Mouse (Mus musculus) gastrocnemius, postnatal 4 days (tissue): ENCODE data around the gene Gck. TPM values are rescaled to one million over a fixed set of nuclear protein-coding genes. Genes with fewer than 3 reads are reported as not detected.
"Not testable (repeated sequence)": the region's sequence is repeated elsewhere in the genome, so short reads cannot be mapped to it uniquely, and the experiment has no call there.

ENCODE experiments used
- DNase-seq, 2 experiments: peaks; one replicate each; pipeline ENCODE4 v3.0.0; 2021 to 2022; ENCODE audit warnings: low spot score in 2 of 2, mixed read lengths in 2 of 2
- total RNA-seq, 2 experiments: library from RNA; stranded (reverse); gene quantifications; 2 replicates each; pipeline ENCODE4 v1.2.3; 2021

Gene Gck
- total RNA-seq, 2 experiments from 2014 or later: not detected

DNA sequence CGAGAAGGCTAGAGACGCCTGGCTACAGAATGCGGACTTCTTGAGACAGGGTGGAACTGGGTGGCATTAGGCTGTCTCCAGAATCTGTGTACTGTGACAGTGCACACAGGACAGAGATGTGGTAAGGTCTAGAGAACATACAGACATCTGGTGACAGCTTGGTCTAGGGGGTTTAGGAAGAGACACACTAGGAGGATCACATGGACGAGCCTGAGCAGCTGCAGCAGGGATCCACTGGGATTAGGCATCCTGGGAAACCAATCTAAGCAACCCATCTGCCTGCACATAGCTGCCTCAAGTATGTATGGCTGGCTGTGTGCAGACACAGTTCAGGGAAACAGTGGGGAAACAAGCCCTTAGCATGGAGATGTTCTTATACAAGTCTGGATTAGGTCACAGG lies 35.9 kb downstream of the Gck start:
- no peak for DNase-seq

DNA sequence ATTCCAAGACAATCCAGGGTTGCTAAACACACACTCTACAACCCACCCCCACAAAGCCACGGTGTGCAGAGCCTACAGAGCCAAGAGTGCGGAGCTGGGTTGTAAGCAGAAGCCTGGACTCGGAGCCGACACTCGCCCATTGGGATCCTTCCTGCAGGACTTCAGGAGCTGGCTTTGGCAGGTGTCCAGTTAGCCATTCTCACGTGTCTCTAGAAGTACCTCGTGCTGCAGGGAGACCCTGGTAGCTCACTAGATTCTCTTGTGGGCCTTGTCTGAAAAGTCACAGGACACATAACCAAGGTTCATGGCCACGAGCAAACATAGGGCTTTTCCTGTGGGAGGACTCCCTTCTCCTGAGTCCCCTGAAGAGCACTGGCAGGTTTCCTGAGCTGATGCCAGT lies 36.6 kb downstream of the Gck start:
- DNase-seq: no peak

DNA sequence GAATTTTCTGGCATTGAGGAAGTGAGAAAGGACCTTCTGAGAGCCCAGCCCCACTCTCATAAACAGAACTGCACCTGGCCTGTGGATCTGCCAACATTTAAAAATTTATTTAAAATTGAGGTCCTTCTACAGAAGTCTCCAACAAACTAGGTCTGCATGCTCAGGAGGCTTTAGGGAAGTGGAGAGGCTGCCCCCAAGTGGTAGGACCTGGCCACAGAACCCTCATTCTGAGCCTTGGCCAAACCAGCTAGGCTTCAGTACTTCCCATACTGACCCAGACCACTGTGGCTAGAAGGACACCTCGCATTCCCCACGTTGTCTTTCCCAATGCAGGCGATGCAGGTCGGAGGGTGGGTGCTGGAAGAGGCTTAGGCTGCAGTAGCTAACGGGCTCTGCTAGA lies 37.2 kb downstream of the Gck start:
- peak in 1 of 2 experiments; percentile 61 for DNase-seq

DNA sequence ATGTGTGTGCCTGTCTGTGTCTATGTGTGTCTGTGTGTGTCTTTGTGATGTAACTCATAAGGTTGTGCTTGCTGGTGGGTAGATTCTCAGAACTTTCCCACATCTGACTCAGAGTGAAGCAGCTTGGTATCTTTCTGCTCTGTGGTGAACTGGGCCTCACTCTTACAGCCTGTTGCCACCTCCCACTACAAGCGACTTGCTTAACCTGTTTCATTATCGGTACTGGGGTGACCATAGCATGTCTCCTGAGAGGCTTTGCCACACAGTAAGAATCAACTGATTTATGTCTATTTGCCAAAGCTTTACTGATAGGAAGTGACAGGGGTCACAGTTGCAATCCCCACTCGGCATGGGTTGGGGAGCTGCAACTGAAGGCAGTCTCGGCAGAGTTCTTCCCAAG lies 41.2 kb downstream of the Gck start:
- no peak for DNase-seq

DNA sequence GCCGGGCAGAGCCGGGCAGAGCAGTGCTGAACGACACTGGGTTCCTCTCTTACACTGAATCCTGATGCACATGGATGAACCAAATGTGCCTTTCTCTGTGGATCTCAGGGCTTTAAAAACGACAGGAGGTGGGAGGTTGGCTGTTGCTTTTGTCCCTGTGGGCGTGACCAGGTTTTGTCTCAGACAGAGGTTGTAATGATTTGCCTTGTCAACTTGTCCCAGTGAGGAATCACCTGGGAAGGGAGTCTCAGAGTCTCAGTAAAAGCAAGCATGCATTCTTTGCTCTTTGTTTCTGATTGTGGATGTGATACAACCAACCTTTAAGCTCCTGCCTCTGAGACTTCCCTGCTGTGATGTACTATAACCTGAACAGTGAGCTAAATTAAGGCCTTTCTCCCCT lies 42.8 kb downstream of the Gck start:
- DNase-seq: no peak

DNA sequence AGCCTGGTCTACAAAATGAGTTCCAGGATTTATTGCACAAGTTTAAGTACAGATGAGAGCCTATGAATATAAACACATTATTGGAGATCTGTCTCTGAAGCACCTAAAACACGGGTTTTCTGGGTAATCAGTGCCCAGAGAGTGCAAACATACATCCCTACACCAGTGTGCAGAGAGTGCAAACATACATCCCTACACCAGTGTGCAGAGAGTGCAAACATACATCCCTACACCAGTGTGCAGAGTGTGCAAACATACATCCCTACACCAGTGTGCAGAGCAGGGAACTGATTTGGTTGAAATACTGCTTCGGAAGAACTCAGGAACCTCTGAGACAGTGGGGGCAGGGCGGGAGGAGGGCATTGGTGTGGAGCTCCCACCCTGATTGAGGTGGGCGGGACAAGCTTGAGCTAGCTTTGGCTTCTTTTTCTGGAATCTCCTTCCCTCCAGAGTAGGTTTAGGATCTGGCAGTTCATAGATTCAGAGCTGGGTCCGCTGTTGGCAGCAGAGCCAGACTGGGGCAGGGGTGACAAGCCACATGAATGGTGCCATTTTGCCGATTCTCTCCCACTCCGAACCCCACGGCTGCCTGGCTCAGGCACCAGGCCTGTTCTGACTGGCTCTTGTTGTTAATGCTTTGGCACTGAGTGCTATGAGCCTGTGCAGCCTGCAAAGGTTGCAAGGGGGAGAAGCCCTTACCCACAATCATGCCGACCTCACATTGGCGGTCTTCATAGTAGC lies 43.9 kb downstream of the Gck start:
- no peak for DNase-seq

DNA sequence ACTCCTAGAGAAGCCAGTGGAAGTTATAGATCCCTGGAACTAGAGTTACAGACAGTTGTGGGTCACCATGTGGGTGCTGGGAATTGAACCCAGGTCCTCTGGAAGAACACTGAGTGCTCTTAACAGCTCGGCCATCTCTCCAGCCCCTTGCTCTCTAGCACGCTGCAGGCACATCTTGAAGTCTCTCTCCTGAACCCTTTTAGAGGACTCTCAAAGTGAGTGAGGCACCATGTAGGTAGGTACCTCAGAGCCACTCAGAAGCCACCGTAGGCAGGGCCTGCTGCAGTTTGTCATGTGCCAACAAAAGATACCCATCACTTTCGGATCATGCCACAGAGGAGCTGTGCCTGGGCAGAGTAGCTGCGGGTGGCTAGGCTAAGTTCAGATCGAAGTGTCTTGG lies 45.0 kb downstream of the Gck start:
- no peak for DNase-seq

DNA sequence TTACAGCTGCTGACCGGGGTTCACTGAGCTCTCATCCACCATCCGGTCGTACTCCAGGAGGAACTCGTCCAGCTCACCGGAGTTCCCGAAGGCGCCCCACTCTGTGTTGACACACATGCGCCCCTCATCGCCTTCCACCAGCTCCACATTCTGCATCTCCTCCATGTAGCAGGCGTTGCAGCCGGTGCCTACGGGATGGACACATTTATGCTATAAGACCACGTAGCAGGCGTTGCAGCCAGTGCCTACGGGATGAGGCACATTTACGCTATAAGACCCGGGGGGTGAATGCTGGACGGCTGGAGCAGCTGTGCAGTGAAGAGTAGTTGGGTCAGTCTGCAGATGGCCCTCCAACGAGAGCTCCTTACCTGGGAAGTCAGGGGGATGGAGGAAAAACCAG lies 45.5 kb downstream of the Gck start:
- no peak for DNase-seq

DNA sequence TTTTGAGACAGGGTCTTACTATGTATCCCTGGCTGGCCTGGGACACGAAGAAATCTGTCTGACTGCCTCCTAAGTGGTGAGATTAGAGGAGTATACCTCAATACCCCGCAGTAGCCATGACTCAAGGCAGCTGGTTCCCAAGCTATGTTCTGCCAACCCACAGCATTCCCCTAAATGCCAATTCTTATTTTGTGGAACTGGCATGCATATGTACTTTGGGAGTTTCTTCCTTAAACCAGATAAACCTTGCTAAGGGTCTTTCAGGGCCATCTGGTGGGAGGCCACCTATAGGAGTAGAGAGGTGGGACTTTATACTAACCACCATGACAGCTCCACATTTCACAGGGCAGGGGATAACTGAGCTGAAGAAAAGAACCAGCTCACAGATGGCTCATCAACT lies 46.0 kb downstream of the Gck start:
- DNase-seq: no peak

DNA sequence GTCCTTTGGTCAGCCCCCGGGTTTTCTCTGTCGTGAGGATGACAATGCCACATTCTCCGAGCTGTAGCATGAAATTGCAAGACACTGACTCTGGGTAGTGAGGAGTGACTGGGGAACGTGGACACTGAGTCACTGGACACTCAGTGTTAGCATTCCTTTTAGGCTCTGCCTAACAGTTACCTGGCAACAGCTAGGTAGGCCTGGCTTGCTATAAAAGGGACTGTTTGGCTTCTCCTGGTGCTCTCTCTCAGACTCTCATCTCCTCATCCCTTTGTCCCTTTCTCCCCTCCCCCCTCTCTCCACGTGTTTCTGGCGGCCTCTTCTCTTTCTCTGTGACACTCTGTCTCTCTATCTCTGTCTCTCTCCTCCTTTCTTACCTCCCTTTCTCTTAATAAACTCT lies 47.5 kb downstream of the Gck start:
- no peak for DNase-seq

DNA sequence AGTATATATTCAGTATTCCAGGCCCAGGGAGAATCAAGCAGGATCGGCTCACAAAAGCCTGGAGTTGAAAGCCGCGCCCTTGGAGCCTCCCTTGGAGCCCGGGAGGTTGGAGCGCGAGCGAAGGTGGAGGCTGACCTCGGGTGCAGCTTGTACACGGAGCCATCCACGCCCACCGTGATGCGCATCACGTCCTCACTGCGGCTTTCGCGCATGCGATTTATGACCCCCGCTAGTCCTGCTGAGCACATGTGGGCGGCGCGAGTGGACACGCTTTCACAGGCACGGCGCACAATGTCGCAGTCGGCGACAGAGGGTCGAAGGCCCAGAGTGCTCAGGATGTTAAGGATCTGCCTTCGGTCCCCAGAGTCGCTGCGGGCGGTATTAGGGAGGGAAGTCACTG lies 47.9 kb downstream of the Gck start:
- DNase-seq: peak in 1 of 2 experiments; percentile 55

DNA sequence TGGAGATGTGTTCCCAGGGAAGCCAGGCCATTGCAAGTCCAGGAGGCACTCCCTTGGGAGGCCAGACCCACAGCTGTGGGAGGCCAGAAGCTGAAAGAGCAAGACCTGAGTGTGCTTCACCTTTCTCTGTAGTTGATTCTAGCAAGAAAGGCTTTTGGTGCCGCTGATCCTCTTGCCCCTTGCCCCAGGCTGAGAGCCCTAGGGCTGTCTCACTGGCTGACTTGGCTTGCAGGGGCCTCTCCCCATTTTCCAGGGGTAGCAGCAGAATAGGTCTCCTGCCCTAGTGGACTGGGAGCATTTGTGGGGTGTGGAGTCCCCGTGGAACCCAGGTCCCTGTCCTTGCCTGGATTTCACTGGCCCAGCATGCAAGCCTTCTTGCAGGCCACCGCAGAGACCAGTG lies 48.6 kb downstream of the Gck start:
- DNase-seq: no peak

DNA sequence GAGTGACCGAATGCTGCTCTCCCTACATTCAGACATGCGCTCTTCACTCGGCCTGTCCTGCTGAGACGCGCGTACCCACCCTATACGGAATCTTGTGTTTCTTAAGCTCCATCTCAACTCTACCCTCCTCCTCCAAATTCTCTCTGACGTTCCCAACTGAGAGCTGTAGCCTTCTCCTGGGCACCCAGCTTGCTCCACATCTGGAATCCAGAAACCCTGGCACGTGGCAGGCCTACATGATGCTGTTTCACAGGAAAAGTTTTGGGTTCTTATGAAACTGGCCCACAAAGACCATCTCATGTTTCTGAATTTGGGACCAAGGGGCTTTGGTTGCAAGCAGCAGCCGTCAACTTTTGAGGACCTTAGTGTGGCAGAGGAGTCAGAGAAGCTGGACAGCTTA lies 50.6 kb downstream of the Gck start:
- DNase-seq: no peak

DNA sequence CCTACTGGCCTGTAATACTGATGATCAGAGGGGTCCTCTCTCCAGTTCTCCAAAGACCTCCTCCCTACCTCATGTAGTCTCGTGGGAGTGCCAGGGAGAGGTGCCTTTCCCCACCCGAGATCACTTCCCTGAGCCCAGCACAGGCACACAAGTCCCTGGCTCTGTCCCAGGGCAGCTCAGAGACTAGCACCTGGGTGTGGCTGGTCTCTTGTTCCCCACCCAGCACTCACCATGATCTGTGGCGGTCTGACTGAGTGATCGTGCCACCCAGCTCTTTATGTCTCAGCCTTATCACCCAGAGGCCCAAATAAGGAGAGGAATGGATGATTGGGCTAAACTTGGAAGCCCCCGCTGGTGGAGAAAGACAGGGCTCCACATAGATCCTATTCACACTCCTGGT lies 51.4 kb downstream of the Gck start, which contains the start of gene Myl7:
Myl7 (minus strand) TSS at position 252 of the 400 bp plus-strand sequence.
- no peak for DNase-seq

DNA sequence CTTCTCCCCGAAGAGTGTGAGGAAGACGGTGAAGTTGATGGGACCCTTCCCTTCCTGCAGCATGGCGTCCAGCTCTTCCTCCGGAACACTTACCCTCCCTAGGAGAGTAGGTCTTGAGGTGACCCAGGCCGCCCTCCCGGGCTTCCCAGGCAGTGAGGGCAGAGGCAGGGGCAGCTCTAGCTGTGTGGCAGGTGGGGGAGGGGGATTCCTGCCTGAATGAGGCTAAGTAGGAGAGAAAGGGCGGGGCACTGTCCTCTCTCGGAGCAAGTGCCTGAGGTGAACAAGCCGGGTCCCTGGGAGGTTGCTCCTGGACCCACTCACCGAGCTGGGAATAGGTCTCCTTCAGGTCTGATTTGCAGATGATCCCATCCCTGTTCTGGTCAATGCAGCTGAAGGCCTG lies 52.0 kb downstream of the Gck start:
- no peak for DNase-seq

DNA sequence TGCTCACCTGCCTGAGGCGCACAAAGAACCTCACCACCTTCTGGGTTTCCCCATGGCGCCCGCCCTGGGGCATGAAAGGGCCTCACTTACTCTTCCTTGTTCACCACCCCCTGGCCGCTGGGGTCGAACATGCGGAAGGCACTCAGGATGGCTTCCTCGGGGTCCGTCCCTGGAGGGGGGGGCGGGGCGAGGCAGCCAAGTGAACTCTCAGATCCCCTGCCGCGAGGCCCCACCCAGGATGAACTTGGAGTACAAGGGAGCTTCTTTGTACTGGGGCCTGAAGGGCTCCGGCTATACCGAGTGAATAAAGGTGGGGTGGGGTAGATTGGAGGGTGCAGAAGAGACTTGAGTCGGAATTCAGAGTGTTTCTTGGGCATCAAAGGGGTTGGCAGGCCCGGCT lies 52.7 kb downstream of the Gck start:
- no peak for DNase-seq

DNA sequence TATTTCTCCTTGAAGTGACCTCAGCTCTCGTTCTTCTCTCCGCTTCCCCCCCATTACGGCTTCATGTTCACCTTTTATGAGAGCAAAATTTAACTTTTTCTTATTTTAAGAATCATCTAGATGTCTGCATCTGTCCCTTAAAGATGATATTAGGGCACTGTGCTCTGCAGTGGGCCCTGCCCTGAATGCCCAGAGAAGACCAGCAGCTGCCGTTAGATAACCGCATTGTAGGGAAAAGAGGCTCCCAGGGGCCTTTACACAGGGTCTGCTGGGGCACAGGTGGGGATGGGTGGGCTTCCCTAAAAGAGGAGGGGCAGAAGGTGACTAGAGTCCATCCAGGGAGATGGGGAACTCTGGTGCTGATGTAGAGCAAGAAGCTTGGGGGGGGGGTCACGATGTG lies 56.1 kb downstream of the Gck start:
- DNase-seq: no peak

DNA sequence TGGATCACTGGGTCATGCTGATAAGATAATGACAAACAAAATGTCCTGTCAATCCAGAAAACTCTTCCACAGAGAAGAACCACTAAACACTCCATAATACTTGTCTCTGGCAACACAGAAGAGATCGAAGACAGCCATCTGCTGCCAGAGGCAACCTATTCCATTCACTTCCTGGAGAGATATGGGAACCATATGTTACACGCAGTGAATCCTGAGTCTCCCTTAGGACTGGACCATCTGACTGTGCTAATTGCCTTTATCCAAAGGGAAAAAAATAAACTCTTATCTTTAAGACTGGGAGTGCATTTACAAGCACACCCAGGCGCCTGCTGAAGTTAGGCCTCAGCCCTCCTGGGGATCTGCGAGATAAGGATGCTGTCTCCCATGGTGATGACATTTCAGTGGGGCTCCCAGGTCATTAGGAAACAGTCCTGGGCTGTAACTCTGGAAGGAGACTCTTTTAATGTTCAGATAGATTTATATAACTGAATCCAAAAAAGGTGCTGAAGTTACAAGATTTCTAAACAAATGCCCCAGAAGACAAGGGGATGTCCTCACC lies 57.0 kb downstream of the Gck start:
- DNase-seq: no peak

DNA sequence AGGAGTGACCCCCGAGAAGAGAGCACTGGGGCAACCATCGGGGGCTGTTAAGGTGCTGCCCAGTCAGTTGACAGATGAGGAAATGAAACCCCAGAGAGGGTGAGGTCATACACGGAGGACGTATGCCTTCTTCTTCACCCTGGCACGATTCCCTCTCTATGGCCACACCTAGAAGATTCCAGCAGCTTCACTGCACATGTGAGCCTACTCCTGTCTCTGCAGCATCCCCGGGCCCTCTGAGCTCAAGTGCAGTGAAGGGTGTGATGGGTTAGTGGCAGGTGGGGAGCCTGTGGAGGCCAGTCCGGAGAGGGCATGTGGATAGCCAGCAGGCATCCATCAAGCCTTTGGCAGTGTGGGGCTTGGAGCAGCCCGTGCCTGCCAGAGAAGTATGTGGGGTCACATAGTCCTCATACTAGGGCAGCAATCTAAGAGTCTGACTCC lies 57.7 kb downstream of the Gck start:
- DNase-seq: peak in 1 of 2 experiments; percentile 54

DNA sequence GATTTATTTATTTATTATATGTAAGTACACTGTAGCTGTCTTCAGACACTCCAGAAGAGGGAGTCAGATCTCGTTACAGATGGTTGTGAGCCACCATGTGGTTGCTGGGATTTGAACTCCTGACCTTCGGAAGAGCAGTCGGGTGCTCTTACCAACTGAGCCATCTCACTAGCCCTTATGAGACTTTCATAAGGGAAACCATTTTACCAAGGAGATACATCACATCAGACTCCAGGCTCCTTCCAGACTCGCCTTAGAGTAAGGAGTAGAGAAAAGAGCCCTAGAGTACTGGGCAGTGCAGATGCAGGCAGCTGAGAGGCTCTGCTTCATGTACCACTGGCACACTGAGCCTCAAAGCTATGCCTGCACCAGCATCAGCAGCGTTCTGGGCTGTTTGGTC lies 61.3 kb downstream of the Gck start:
- DNase-seq: not testable (repeated sequence)

DNA sequence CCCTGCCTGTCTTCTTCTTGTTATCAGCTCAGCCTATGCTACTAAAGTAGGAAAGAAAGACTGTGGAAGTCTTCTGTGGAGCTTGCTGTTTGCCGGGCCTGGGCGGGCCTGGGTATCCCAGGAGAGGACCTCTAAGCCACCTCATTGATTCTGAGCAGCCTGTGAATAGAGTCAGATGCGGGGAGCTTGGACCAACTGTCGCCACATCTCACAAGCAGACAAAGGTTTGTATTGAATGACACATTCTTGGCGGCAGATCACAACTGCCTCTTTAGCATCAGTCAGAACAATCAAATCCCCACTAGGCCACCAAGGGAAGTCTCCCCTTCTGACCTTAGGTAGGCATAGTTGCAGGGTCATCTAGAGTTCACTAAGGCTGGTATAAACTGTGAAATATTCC lies 62.6 kb downstream of the Gck start:
- no peak for DNase-seq

DNA sequence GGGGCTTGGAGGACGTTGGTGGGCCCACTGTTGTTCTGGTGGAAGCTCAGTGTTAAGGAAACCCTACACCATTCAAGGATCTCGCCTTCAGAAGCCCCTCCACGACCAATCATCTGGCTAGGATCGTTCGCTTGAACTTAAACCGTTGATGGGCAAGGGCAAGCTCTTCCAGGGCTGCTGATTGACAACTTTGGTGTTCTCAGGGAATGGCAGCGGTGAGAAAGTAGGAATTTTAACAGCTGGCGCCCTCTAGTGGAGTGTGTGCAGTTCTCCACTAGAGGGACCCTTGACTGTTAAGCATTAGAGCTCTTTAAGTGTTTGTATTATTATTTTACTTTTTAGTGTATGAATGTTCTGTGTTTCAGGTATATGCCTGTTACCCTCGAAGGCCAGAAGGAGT lies 63.7 kb downstream of the Gck start:
- peak in 1 of 2 experiments; percentile 66 for DNase-seq

DNA sequence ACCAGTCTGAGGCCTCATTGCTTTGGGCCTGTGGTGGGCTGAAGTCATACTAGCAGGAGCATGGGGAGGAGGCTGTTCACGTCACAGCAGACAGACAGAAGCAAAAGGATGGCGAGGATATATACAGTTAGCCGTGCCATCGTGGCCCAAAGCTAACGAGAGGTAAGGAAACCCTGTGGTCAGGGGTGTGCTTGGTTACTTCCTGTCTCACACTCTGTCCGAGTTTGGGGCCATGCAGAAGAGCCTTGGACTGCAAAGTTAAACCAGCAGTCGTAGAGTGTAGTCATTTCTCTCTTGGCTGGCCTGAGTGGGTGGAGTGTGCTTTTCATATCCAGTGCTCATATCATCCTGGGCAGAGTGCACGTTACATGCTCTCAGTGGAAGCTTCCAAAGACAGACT lies 67.4 kb downstream of the Gck start:
- no peak for DNase-seq
